Mouse (Mus musculus) spleen, embryonic (tissue): ENCODE measurements around the gene Gm20772.
"Not testable (repeated sequence)": the region's sequence is repeated elsewhere in the genome, so short reads cannot be mapped to it uniquely, and the experiment has no call there.

Experiments
- CTCF ChIA-PET: fragments of 350-600 bp; sonication (Branson Sonifier 250); formaldehyde crosslinking; loops from one replicate; lab custom pipeline; 2022; lab: Charles Lee

Gm20772 gene

GRCm38 (mm10) chrY:17874441-17874840 lies at the start of gene Gm20772, which contains the start of gene Gm20831:
Gene Gm20772 (plus strand): TSS chrY:17874741.
Gene Gm20831 (plus strand): TSS chrY:17874741.
- CTCF ChIA-PET: not testable (repeated sequence)

DNA sequence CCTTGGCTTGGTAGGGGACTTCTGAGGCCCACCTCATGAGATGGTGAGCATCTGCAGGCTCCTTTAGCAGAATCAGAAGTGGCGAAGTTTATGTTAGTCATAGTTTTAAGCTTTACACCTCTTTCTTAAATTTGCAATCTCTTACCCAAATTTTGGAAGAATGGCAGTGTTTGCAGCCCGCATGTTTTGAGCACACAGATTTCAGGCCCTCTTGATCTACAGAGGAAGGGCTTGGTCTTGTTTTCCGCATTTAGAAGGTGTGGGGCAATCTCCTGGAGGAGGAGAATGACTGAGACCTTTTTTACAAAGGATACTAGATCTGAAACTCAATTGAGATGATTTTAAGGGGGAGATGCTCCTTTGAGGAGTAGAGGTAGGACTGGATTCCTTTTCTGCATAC lies 28.4 kb upstream of the Gm20772 start, which contains the start of gene Gm21904:
Gm21904 (minus strand) TSS at position 101 of the 400 bp plus-strand sequence.
- CTCF ChIA-PET: not testable (repeated sequence)
